Mouse (Mus musculus) stomach, embryonic 16.5 days (tissue): ENCODE measurements around the gene Ash1l. TPM values are rescaled to one million over a fixed set of nuclear protein-coding genes. Genes with fewer than 3 reads are reported as not detected.
"Not testable (repeated sequence)": the region's sequence is repeated elsewhere in the genome, so short reads cannot be mapped to it uniquely, and the experiment has no call there.

Experiments
- ATAC-seq: fragments of 200-750 bp; cut with Nextera tagmentation; 2 replicates; pipeline ENCODE4 v1.8.0; 2017; ENCODE audit warnings: moderate number of reproducible peaks, moderate TSS enrichment; ENCODE audit not compliant: insufficient read depth, low FRiP score
- H3K27ac ChIP-seq: fragments of 300-500 bp; sonication (generic); 2 replicates; pipeline ENCODE4 v1.5.1; 2014; ENCODE audit warnings: low read length
- H3K27me3 ChIP-seq: fragments of 300-500 bp; sonication (generic); 2 replicates; pipeline ENCODE4 v1.6.1; 2014; ENCODE audit warnings: low read length, control low read depth, mixed read lengths; ENCODE audit not compliant: control insufficient read depth, insufficient read depth
- H3K36me3 ChIP-seq: fragments of 300-500 bp; sonication (generic); 2 replicates; pipeline ENCODE4 v1.6.1; 2014; ENCODE audit warnings: low read length; ENCODE audit not compliant: control insufficient read depth, insufficient read depth
- H3K4me1 ChIP-seq: fragments of 300-500 bp; sonication (generic); 2 replicates; pipeline ENCODE4 v1.6.1; 2014; ENCODE audit warnings: low read length, control low read depth, mixed read lengths; ENCODE audit not compliant: control insufficient read depth, insufficient read depth
- H3K4me2 ChIP-seq: fragments of 300-500 bp; sonication (generic); 2 replicates; pipeline ENCODE4 v1.6.1; 2014; ENCODE audit warnings: low read depth, low read length, mixed read lengths
- H3K4me3 ChIP-seq: fragments of 300-500 bp; sonication (generic); replicated peaks from 2 replicates; pipeline ENCODE4 v1.5.1; 2014; ENCODE audit warnings: mild to moderate bottlenecking, low read length
- H3K9ac ChIP-seq: fragments of 300-500 bp; sonication (generic); 2 replicates; pipeline ENCODE4 v1.6.1; 2014; ENCODE audit warnings: low read length
- H3K9me3 ChIP-seq: fragments of 300-500 bp; sonication (generic); replicated peaks from 2 replicates; pipeline ENCODE4 v1.6.1; 2016; ENCODE audit warnings: low read length, control low read depth; ENCODE audit not compliant: control insufficient read depth
- WGBS: fragments of 180-500 bp; shearing (Covaris S2); extraction: QIAGEN DNeasy Blood & Tissue Kit; methylation state at CpG from one replicate; pipeline ENCODE4 v1.1.7; 2014; 5-methylcytosine and 5-hydroxymethylcytosine counted together
- polyA plus RNA-seq: library from polyadenylated mRNA; unstranded; fragments of >200 nt; fragmentation: Nextera tagmentation; extraction: Ambion mirVana; gene quantifications from 2 replicates; pipeline ENCODE4 v1.2.1, GENCODE M21; 2015

The Ash1l gene
- polyA plus RNA-seq, 1 experiment from 2014 or later: 19.3 TPM

- Histone ChIP-seq H3K9me3 (no peaks in the 10 kb centered on the region), H3K27ac (peak overlapping the region; percentile 100), H3K4me3 (peak overlapping the region; percentile 99), H3K27me3 (no peaks in the 10 kb centered on the region), H3K4me1 (peaks cover 27% of the 10 kb centered on the region), H3K36me3 (no peaks in the 10 kb centered on the region), H3K4me2 (peak overlapping the region; percentile 71), H3K9ac (peak overlapping the region; percentile 99)
- WGBS: under 1% methylated on average over 65 of the region's 92 CpGs
- peak; percentile 94 for ATAC-seq
These were observed 441 bp upstream of the Ash1l start for GRCm38 (mm10) chr3:88949786-88950575.

- WGBS: 2% methylated on average over 5 of the region's 5 CpGs
- H3K9me3 ChIP-seq: no peaks in the 10 kb centered on the region
- peak overlapping the region; percentile 99 for H3K9ac ChIP-seq
- H3K36me3 ChIP-seq: no peaks in the 10 kb centered on the region
- peaks cover 27% of the 10 kb centered on the region for H3K4me1 ChIP-seq
- peak overlapping the region; percentile 90 for H3K4me2 ChIP-seq
- no peak for ATAC-seq
- peak overlapping the region; percentile 99 for H3K4me3 ChIP-seq
- no peaks in the 10 kb centered on the region for H3K27me3 ChIP-seq
- H3K27ac ChIP-seq: peak overlapping the region; percentile 100
These were observed 942 bp downstream of the Ash1l start for GRCm38 (mm10) chr3:88951327-88951800.

- 74% methylated on average over 4 of the region's 4 CpGs for WGBS
- no peak for ATAC-seq
These were observed 2.8 kb downstream of the Ash1l start for GRCm38 (mm10) chr3:88953246-88953645.

GRCm38 (mm10) chr3:88953736-88954135 is 3.3 kb downstream of the Ash1l start:
- Histone ChIP-seq H3K27me3 (no peaks in the 10 kb centered on the region), H3K4me2 (no peak overlapping the region), H3K4me1 (peaks cover 15% of the 10 kb centered on the region), H3K9ac (no peak overlapping the region), H3K4me3 (no peak overlapping the region), H3K36me3 (no peaks in the 10 kb centered on the region), H3K27ac (no peak overlapping the region), H3K9me3 (no peaks in the 10 kb centered on the region)
- no peak for ATAC-seq

More at GRCm38 (mm10) chr3:88953246-88953645, 2.8 kb downstream of the Ash1l start:
- Histone ChIP-seq H3K4me3 (no peak overlapping the region), H3K27me3 (no peaks in the 10 kb centered on the region), H3K4me2 (no peak overlapping the region), H3K36me3 (no peaks in the 10 kb centered on the region), H3K27ac (no peak overlapping the region), H3K4me1 (peaks cover 19% of the 10 kb centered on the region), H3K9me3 (no peaks in the 10 kb centered on the region), H3K9ac (no peak overlapping the region)

GRCm38 (mm10) chr3:88963211-88963610 is 12.8 kb downstream of the Ash1l start:
- not testable (repeated sequence) for H3K4me2 ChIP-seq, H3K4me1 ChIP-seq, ATAC-seq, H3K9me3 ChIP-seq, H3K36me3 ChIP-seq, H3K4me3 ChIP-seq, H3K9ac ChIP-seq, H3K27me3 ChIP-seq, H3K27ac ChIP-seq

- WGBS: 71% methylated on average over 2 of the region's 2 CpGs
- Histone ChIP-seq H3K36me3 (no peaks in the 10 kb centered on the region; the same call in 1 of the 2 replicates), H3K9me3 (no peaks in the 10 kb centered on the region), H3K4me1 (no peaks in the 10 kb centered on the region), H3K9ac (no peak overlapping the region), H3K4me3 (no peak overlapping the region), H3K27me3 (no peaks in the 10 kb centered on the region), H3K4me2 (no peak overlapping the region), H3K27ac (no peak overlapping the region)
- no peak for ATAC-seq
These were observed 24.6 kb downstream of the Ash1l start for GRCm38 (mm10) chr3:88975012-88975411.

GRCm38 (mm10) chr3:88981206-88982010 is 31.0 kb downstream of the Ash1l start:
- Histone ChIP-seq H3K27me3 (no peaks in the 10 kb centered on the region), H3K4me1 (no peaks in the 10 kb centered on the region), H3K27ac (no peak overlapping the region), H3K9ac (no peak overlapping the region), H3K9me3 (no peaks in the 10 kb centered on the region), H3K4me2 (no peak overlapping the region), H3K4me3 (no peak overlapping the region), H3K36me3 (peaks cover 8% of the 10 kb centered on the region; the same call in 1 of the 2 replicates)
- no peak for ATAC-seq
- WGBS: 94% methylated on average over 8 of the region's 8 CpGs

GRCm38 (mm10) chr3:88983921-88984381 is 33.5 kb downstream of the Ash1l start:
- 63% methylated on average over 4 of the region's 4 CpGs for WGBS
- Histone ChIP-seq H3K4me3 (no peak overlapping the region), H3K4me1 (no peaks in the 10 kb centered on the region), H3K27ac (no peak overlapping the region), H3K36me3 (peaks cover 8% of the 10 kb centered on the region; the same call in 1 of the 2 replicates), H3K4me2 (no peak overlapping the region), H3K27me3 (no peaks in the 10 kb centered on the region), H3K9ac (no peak overlapping the region), H3K9me3 (no peaks in the 10 kb centered on the region)
- ATAC-seq: no peak

- H3K4me3 ChIP-seq: no peak overlapping the region
- no peaks in the 10 kb centered on the region for H3K9me3 ChIP-seq
- 85% methylated on average over 2 of the region's 2 CpGs for WGBS
- no peak overlapping the region for H3K9ac ChIP-seq
- H3K4me1 ChIP-seq: no peaks in the 10 kb centered on the region
- ATAC-seq: no peak
- H3K36me3 ChIP-seq: no peaks in the 10 kb centered on the region
- no peak overlapping the region for H3K27ac ChIP-seq
- no peak overlapping the region for H3K4me2 ChIP-seq
- H3K27me3 ChIP-seq: no peaks in the 10 kb centered on the region
These were observed 42.4 kb downstream of the Ash1l start for GRCm38 (mm10) chr3:88992793-88993192.
